Mouse (Mus musculus) forebrain, embryonic 12.5 days (tissue): ENCODE results near the gene Eif4b. TPM values are rescaled to one million over a fixed set of nuclear protein-coding genes. Genes with fewer than 3 reads are reported as not detected.

ENCODE experiments used
- ATAC-seq: fragments of 200-750 bp; cut with Nextera tagmentation; 2 replicates; pipeline ENCODE4 v1.8.0; 2017; ENCODE audit warnings: moderate TSS enrichment; ENCODE audit not compliant: low FRiP score
- H3K27ac ChIP-seq: fragments of 300-500 bp; sonication (generic); 2 replicates; pipeline ENCODE4 v1.5.1; 2016; ENCODE audit warnings: mild to moderate bottlenecking
- H3K27me3 ChIP-seq: fragments of 300-500 bp; sonication (generic); 2 replicates; pipeline ENCODE4 v1.6.1; 2016; ENCODE audit warnings: mild to moderate bottlenecking
- H3K36me3 ChIP-seq: fragments of 300-500 bp; sonication (generic); replicated peaks from 2 replicates; pipeline ENCODE4 v1.6.1; 2016; ENCODE audit warnings: mild to moderate bottlenecking
- H3K4me1 ChIP-seq: fragments of 300-500 bp; sonication (generic); 2 replicates; pipeline ENCODE4 v1.6.1; 2016
- H3K4me2 ChIP-seq: fragments of 300-500 bp; sonication (generic); 2 replicates; pipeline ENCODE4 v1.6.1; 2016; ENCODE audit warnings: mild to moderate bottlenecking, moderate library complexity
- H3K4me3 ChIP-seq: fragments of 300-500 bp; sonication (generic); replicated peaks from 2 replicates; pipeline ENCODE4 v1.5.1; 2016; ENCODE audit warnings: mild to moderate bottlenecking
- H3K9ac ChIP-seq: fragments of 300-500 bp; sonication (generic); 2 replicates; pipeline ENCODE4 v1.6.1; 2016; ENCODE audit warnings: mild to moderate bottlenecking
- H3K9me3 ChIP-seq: fragments of 300-500 bp; sonication (generic); 2 replicates; pipeline ENCODE4 v1.6.1; 2016
- WGBS: fragments of 180-500 bp; shearing (Covaris S2); methylation state at CpG from one replicate; pipeline ENCODE4 v1.1.7; 2016; 5-methylcytosine and 5-hydroxymethylcytosine counted together
- polyA plus RNA-seq: library from polyadenylated mRNA; unstranded; fragments of >200 nt; fragmentation: Nextera tagmentation; extraction: Ambion mirVana; gene quantifications from 2 replicates; pipeline ENCODE4 v1.2.1, GENCODE M21; 2016

Eif4b gene
- polyA plus RNA-seq, 1 experiment from 2014 or later = 109 TPM

DNA sequence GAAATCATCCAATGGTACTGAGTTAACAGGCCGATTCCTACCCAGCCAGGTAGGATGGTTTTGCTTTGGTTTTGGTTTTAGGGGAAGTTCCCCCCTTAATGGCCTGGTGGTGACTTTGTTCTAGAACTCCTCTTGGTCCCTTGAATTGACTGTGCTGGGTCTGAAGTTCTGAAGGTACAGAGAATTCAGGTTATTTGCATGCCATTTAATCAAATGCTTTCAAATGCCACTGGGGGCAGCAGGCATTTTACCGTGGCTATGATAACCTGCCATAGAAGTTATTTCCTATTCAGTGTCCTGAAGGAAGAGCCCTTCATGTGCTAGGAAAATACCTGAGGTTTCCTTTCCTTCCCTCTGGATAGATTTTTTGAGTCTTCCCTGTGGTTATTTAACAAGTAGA, 6.9 kb downstream of the Eif4b start:
- Histone ChIP-seq H3K27me3 (no peaks in the 10 kb centered on the region), H3K4me2 (no peak overlapping the region), H3K27ac (no peak overlapping the region), H3K4me3 (no peak overlapping the region), H3K4me1 (peaks cover 5% of the 10 kb centered on the region), H3K36me3 (peaks cover 41% of the 10 kb centered on the region), H3K9me3 (no peaks in the 10 kb centered on the region), H3K9ac (no peak overlapping the region)
- ATAC-seq = no peak
- 79% methylated on average over 2 of the region's 2 CpGs for WGBS

DNA sequence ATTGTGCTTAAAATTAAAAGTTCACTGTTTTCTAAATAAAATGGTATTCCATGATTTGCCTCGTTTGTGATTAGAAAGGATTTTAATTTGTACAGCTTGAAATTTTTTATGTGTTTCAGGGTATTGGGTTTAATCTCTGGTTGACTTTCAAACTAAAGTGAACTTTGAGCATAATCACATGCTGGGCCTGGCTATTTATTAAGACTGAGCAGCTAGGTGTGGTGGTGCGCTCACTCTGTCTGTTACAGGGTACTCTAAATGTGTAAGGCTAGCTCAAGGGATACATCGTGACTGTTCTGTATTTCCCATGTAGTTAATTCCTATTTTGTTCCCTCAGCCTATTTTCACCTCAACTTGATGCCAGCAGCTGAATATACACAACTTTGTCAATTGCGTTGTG, 8.6 kb downstream of the Eif4b start:
- no peak overlapping the region for H3K4me2 ChIP-seq
- no peaks in the 10 kb centered on the region; the same call in 1 of the 2 replicates for H3K4me1 ChIP-seq
- ATAC-seq = no peak
- no peaks in the 10 kb centered on the region for H3K27me3 ChIP-seq
- WGBS = 93% methylated on average over 4 of the region's 4 CpGs
- H3K36me3 ChIP-seq = peaks cover 56% of the 10 kb centered on the region
- H3K9me3 ChIP-seq = no peaks in the 10 kb centered on the region
- H3K4me3 ChIP-seq = no peak overlapping the region
- no peak overlapping the region for H3K9ac ChIP-seq
- no peak overlapping the region for H3K27ac ChIP-seq

DNA sequence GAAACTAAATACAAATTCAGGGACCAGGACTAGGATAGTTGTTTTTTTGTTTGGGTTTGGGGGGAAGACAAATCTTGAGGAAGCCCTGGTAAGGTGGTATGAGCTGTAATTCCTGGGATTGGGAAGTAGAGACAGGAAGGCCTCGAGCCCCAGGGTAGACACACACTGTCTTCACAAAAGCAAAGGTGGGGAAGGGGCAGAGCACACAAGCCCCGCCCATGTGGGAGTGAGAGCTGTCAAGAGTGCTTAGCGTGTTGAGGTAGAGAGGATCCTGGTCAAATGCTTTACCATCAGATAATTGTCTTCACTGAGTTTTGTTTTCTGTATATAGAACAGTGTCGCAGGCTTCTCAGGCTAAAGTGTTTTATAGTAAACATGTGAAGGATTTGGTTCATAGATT, 9.5 kb downstream of the Eif4b start:
- Histone ChIP-seq H3K4me1 (no peaks in the 10 kb centered on the region; the same call in 1 of the 2 replicates), H3K27me3 (no peaks in the 10 kb centered on the region), H3K4me2 (no peak overlapping the region), H3K27ac (no peak overlapping the region), H3K4me3 (no peak overlapping the region), H3K9ac (no peak overlapping the region), H3K9me3 (no peaks in the 10 kb centered on the region), H3K36me3 (peaks cover 65% of the 10 kb centered on the region)
- no peak for ATAC-seq
- 86% methylated on average over 4 of the region's 4 CpGs for WGBS

DNA sequence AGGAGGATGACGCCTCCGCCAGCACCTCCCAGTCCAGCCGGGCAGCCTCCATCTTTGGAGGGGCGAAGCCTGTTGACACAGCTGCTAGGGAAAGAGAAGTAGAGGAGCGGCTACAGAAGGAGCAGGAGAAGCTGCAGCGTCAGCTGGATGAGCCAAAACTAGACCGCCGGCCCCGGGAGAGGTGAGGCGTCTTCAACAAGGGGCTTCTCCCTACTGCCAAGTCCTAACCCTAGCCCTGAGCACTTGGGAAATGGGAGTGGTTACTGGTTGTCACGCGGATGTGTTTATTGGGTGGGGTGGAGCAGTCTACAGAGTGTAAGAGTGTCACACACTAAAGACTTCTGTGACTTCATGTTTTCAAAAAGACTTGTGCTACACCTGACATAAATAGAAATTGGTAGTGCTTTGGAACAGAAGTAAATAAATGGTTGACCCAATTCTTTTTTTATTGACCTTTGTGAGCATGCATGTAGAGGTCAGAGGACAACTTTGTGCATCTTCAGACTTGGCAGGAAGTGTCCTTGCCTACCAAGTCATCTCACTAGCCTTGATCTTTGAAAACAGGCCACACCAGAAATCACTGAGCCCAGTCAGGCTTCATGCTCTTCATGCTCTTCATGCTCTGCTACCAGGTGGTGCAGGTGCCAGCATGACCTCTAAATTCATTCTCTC, 16.5 kb downstream of the Eif4b start:
- Histone ChIP-seq H3K36me3 (peaks cover 97% of the 10 kb centered on the region), H3K27me3 (no peaks in the 10 kb centered on the region), H3K4me3 (no peak overlapping the region), H3K9me3 (no peaks in the 10 kb centered on the region), H3K4me2 (no peak overlapping the region), H3K9ac (no peak overlapping the region), H3K27ac (no peak overlapping the region), H3K4me1 (no peaks in the 10 kb centered on the region)
- ATAC-seq = no peak
- 88% methylated on average over 12 of the region's 12 CpGs for WGBS

DNA sequence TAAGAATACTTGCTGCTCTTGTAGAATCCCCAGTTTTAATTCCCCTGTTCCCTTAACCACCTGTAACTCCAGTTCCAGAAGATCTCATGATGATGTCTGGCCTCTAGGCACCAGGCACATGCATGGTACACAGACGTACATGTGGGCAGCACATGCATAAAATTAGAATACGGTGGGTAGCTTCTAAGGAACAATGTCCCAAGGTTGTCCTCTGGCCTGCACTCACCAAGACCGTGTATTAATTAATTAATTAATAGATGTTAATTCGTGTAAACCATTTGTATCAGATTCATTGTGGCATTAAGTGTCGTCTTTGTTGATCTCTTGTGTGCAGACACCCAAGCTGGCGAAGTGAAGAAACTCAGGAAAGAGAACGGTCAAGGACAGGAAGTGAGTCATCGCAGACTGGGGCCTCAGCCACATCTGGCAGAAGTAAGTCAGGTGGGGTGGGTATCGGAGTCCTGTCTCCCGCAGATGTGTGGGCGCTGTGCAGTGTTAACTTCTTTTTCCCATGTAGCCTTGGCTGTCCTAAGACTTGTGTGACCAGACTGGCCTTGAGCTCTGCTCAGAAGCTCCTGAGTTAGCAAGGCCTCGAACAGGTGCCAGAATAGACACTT, 17.6 kb downstream of the Eif4b start:
- H3K9me3 ChIP-seq = no peaks in the 10 kb centered on the region
- 91% methylated on average over 12 of the region's 12 CpGs for WGBS
- H3K27ac ChIP-seq = no peak overlapping the region
- H3K36me3 ChIP-seq = peaks cover 99% of the 10 kb centered on the region
- H3K4me1 ChIP-seq = no peaks in the 10 kb centered on the region
- ATAC-seq = no peak
- no peak overlapping the region for H3K9ac ChIP-seq
- no peak overlapping the region for H3K4me3 ChIP-seq
- no peak overlapping the region for H3K4me2 ChIP-seq
- no peaks in the 10 kb centered on the region for H3K27me3 ChIP-seq

DNA sequence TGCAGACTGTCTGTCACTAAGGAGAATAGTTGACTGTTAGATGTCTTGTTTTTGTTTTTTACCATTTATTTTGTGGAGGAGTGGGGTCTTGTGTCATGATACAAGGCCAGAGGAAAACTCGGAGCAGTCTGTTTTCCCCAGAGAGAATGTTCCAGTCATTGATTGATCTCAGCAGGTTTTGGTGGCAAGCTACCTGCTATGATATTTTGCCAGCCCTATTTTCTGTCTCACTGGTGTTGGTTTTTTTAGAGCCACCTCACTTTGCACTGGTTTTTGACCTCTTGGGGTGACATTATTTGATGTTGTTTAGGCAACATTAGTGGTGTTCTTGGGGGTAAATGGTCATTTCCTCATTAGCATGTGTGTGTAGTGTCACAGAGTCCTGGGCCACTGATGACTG, 18.1 kb downstream of the Eif4b start:
- Histone ChIP-seq H3K4me1 (no peaks in the 10 kb centered on the region), H3K27me3 (no peaks in the 10 kb centered on the region), H3K4me2 (no peak overlapping the region), H3K27ac (no peak overlapping the region), H3K4me3 (no peak overlapping the region), H3K9me3 (no peaks in the 10 kb centered on the region), H3K36me3 (peaks cover 100% of the 10 kb centered on the region), H3K9ac (no peak overlapping the region)
- WGBS = 83% methylated on average over 1 of the region's 1 CpGs
- no peak for ATAC-seq

DNA sequence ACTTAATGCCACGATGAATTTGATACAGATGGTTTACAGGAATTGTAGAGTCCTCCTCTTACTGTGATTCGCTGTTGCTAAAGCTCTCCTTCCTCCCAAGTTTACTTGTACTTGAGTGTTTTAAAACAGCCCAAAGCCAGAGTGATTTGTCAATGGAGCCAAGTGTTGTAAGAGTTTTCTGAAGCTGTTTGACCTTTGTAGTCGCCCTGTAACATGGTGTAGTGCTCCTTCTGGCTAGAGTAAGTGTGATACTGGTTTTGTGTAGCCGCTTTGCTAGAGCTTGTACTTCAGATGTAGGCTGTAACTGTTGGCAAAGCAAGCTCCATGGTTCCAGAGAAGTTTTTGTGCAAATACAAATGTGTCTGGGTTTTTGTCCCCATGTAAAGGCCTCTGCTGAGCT, 18.6 kb downstream of the Eif4b start:
- no peak overlapping the region for H3K9ac ChIP-seq
- no peak overlapping the region for H3K4me3 ChIP-seq
- H3K9me3 ChIP-seq = no peaks in the 10 kb centered on the region
- H3K4me1 ChIP-seq = 0 out of 2 replicates have a peak, but pooled peaks cover 2% of the 10 kb centered on the region
- H3K27ac ChIP-seq = no peak overlapping the region
- H3K36me3 ChIP-seq = peaks cover 98% of the 10 kb centered on the region
- no peak for ATAC-seq
- 91% methylated on average over 4 of the region's 4 CpGs for WGBS
- no peaks in the 10 kb centered on the region for H3K27me3 ChIP-seq
- H3K4me2 ChIP-seq = no peak overlapping the region

DNA sequence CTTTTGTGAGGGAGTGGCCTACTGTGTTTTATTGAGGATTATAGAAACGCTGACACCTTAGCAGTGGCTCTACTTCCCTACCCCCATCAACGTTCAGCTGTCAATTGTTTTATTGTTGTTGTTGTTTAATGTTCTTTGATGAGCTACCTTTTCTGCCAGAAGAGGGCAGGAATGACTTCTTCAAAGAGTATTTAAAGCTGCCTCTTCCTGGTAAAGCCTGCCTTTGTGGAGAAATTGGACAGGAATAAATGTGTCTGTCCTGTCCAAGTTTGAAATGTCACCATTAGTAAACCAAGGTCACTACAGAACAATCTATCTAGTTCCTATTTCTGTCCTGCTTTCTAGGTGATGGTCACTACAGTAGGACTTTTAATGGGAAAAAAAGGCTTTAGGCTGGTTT, 20.6 kb downstream of the Eif4b start:
- Histone ChIP-seq H3K27ac (no peak overlapping the region), H3K4me1 (peaks cover 11% of the 10 kb centered on the region; the same call in 1 of the 2 replicates), H3K4me2 (no peak overlapping the region), H3K9ac (no peak overlapping the region), H3K9me3 (no peaks in the 10 kb centered on the region), H3K27me3 (peaks cover 12% of the 10 kb centered on the region), H3K36me3 (peaks cover 93% of the 10 kb centered on the region), H3K4me3 (no peak overlapping the region)
- WGBS = 69% methylated on average over 2 of the region's 2 CpGs
- no peak for ATAC-seq

DNA sequence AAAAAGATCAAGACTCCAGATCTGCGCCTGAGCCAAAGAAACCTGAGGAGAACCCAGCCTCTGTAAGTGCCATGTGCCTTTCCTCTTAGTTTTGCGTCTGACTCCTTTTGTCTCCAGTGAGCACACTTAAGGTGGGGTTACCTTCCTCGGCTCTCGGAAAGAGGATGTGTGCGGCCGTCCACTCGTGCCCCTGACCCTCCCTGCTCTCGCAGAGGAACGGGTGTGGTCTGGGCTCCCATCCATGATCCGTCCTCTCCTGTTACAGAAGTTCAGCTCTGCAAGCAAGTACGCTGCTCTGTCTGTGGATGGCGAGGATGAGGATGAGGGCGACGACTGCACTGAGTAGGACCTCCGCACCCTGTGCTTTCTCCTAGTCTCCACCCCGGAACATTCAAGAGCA, 21.4 kb downstream of the Eif4b start:
- Histone ChIP-seq H3K9me3 (no peaks in the 10 kb centered on the region), H3K4me1 (peaks cover 18% of the 10 kb centered on the region), H3K4me3 (no peak overlapping the region), H3K4me2 (no peak overlapping the region), H3K9ac (no peak overlapping the region), H3K27ac (no peak overlapping the region), H3K27me3 (peaks cover 15% of the 10 kb centered on the region), H3K36me3 (peaks cover 85% of the 10 kb centered on the region)
- ATAC-seq = no peak
- 92% methylated on average over 16 of the region's 16 CpGs for WGBS

DNA sequence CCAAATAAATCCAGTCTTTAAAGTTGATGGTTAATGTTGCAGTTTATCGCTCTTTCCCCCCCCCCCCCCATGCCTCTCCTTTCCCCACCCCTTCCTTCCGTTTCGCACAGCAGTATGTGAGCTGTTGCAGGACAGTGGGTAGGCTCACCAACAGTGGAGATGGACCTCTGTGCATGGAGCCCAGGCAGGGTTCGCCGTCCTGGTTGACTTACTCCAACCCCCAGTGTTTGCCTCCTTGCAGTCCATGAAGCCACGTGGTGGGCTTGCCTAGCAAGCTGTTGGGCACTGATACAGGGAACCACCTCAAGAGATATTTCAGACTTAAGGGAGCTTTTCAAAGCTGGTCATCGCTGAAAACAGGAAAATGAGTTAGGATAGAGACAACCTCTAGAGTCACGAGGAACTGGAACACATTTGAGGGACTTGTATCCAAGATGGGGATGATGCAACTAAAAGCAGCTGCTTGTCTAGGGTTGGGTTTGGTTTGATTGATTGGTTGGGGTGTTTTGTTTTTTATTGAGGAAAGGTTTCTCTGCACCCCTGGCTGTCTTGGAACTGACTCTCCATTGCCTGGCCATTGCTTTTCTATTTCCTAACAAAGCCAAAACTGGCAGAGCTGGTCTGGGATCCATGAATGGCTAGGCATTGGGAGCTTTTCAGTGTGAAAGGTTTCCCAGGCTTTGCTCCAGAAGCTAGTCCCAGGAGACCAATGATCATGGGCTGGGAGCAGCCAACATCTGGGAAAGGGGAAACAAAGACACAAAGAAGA, 23.8 kb downstream of the Eif4b start:
- Histone ChIP-seq H3K27me3 (peaks cover 31% of the 10 kb centered on the region), H3K4me3 (no peak overlapping the region), H3K27ac (no peak overlapping the region), H3K9me3 (no peaks in the 10 kb centered on the region), H3K9ac (no peak overlapping the region), H3K36me3 (peaks cover 61% of the 10 kb centered on the region), H3K4me1 (peaks cover 41% of the 10 kb centered on the region), H3K4me2 (no peak overlapping the region)
- WGBS = 81% methylated on average over 8 of the region's 8 CpGs
- ATAC-seq = no peak

DNA sequence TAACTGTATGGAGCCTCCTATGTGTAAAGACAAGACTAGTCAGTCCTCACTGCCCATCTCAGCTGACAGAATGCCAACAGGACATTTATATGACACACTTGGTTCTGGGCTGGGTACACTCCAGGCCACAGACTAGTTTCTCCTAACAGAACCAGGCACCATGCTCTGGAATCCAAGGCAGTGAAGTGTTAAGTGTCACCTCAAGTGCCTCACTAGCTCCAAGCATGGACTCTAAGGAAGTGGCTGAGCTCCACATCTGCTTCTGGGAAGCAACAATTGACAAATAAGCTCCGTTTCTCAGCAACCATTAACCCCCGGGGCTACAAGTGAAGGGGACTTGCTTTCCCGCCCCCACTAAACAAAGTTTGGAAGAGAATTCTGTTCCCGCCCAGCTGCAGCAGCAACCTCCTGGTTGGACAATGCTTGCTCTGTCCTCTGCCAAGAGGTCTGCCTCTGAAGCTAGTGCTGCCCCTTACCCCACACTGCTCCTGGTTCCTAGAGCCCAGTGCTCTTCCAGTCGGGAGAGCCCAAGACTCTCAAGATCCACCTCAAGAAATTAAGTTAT, 24.5 kb downstream of the Eif4b start:
- H3K4me2 ChIP-seq = no peak overlapping the region
- peaks cover 38% of the 10 kb centered on the region for H3K27me3 ChIP-seq
- WGBS = 40% methylated on average over 5 of the region's 5 CpGs
- H3K9me3 ChIP-seq = no peaks in the 10 kb centered on the region
- peaks cover 54% of the 10 kb centered on the region for H3K36me3 ChIP-seq
- ATAC-seq = no peak
- no peak overlapping the region for H3K4me3 ChIP-seq
- H3K27ac ChIP-seq = no peak overlapping the region
- peaks cover 49% of the 10 kb centered on the region for H3K4me1 ChIP-seq
- H3K9ac ChIP-seq = no peak overlapping the region

DNA sequence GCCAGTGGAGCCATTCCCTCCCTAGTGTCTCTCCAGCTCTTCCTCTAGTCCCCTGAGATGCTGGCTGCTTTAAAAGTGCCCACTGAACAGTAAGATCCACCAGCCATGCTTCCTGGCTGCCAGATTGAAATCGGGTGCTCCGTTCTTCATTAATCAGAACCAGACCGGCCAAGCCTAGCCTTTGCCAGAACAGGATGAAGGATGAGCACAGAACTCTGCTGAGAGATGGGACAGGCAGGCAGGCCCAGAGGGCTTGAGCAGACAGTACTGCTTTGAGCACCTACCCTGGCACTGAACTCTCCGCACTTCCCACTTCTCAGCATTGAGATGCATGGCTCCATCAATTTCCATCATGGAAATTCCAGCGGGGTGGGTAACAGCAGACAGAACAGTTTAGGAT, 25.7 kb downstream of the Eif4b start:
- Histone ChIP-seq H3K36me3 (peaks cover 42% of the 10 kb centered on the region), H3K27me3 (peaks cover 48% of the 10 kb centered on the region), H3K9ac (no peak overlapping the region), H3K4me1 (peaks cover 61% of the 10 kb centered on the region), H3K4me3 (0 out of 2 replicates have a peak overlapping the region, but pooled peaks have one; percentile 59), H3K4me2 (peak overlapping the region; percentile 85; the same call in 1 of the 2 replicates), H3K27ac (no peak overlapping the region), H3K9me3 (no peaks in the 10 kb centered on the region)
- whole genome bisulfite sequencing = 54% methylated on average over 5 of the region's 5 CpGs
- no peak for ATAC-seq
